Mouse (Mus musculus) intestine, postnatal 0 days (tissue): Measurements from ENCODE around the gene Tmem119. TPM values are rescaled to one million over a fixed set of nuclear protein-coding genes. Genes with fewer than 3 reads are reported as not detected.
A peak's percentile ranks its signal among the peaks of the same experiment; 100 is the strongest.

ENCODE experiments used
- ATAC-seq: fragments of 200-750 bp; cut with Nextera tagmentation; 2 replicates; pipeline ENCODE4 v1.8.0; 2017; ENCODE audit warnings: mild to moderate bottlenecking, moderate TSS enrichment, moderate library complexity
- H3K27ac ChIP-seq: fragments of 300-500 bp; sonication (generic); 2 replicates; pipeline ENCODE4 v1.5.1; 2014; ENCODE audit warnings: mild to moderate bottlenecking, low read depth, low read length, moderate library complexity
- H3K27me3 ChIP-seq: fragments of 300-500 bp; sonication (generic); replicated peaks from 2 replicates; pipeline ENCODE4 v1.6.1; 2014; ENCODE audit warnings: low read length, mixed read lengths; ENCODE audit not compliant: control insufficient read depth, insufficient read depth
- H3K36me3 ChIP-seq: fragments of 300-500 bp; sonication (generic); 2 replicates; pipeline ENCODE4 v1.6.1; 2014; ENCODE audit warnings: mild to moderate bottlenecking, moderate library complexity; ENCODE audit not compliant: control insufficient read depth, insufficient read depth
- H3K4me1 ChIP-seq: fragments of 300-500 bp; sonication (generic); replicated peaks from 2 replicates; pipeline ENCODE4 v1.6.1; 2014; ENCODE audit warnings: antibody characterized with exemption, low read length, mixed read lengths; ENCODE audit not compliant: control insufficient read depth, insufficient read depth
- H3K4me2 ChIP-seq: fragments of 300-500 bp; sonication (generic); replicated peaks from 2 replicates; pipeline ENCODE4 v1.6.1; 2014; ENCODE audit warnings: low read depth, mild to moderate bottlenecking, moderate library complexity
- H3K4me3 ChIP-seq: fragments of 300-500 bp; sonication (generic); 2 replicates; pipeline ENCODE4 v1.5.1; 2014; ENCODE audit warnings: low read depth, low read length
- H3K9ac ChIP-seq: fragments of 300-500 bp; sonication (generic); 2 replicates; pipeline ENCODE4 v1.6.1; 2014; ENCODE audit warnings: mild to moderate bottlenecking, low read depth, low read length
- H3K9me3 ChIP-seq: fragments of 300-500 bp; sonication (generic); 2 replicates; pipeline ENCODE4 v1.6.1; 2016; ENCODE audit warnings: mixed run types; ENCODE audit not compliant: control insufficient read depth
- CTCF ChIP-seq: sonication (generic); IDR thresholded peaks from 2 replicates; pipeline ENCODE4 v1.5.1; 2016; ENCODE audit warnings: low read depth, mild to moderate bottlenecking, control low read depth, antibody characterized with exemption, moderate library complexity
- WGBS: fragments of 180-500 bp; shearing (Covaris S2); extraction: QIAGEN DNeasy Blood & Tissue Kit; methylation state at CpG from one replicate; pipeline ENCODE4 v1.1.7; 2014; 5-methylcytosine and 5-hydroxymethylcytosine counted together
- polyA plus RNA-seq: library from polyadenylated mRNA; unstranded; fragments of >200 nt; fragmentation: Nextera tagmentation; extraction: Ambion mirVana; gene quantifications from 2 replicates; pipeline ENCODE4 v1.2.1, GENCODE M21; 2015

The Tmem119 gene
- polyA plus RNA-seq, 1 experiment from 2014 or later, result 23.0 TPM

GRCm38 (mm10) chr5:113775585-113775984, 24.7 kb downstream of the Tmem119 start:
- H3K9ac ChIP-seq, result no peak overlapping the region
- H3K36me3 ChIP-seq, result peaks cover 29% of the 10 kb centered on the region
- no peak overlapping the region for H3K27ac ChIP-seq
- no peaks in the 10 kb centered on the region for H3K9me3 ChIP-seq
- H3K4me3 ChIP-seq, result no peak overlapping the region
- H3K4me1 ChIP-seq, result no peaks in the 10 kb centered on the region
- TF ChIP-seq CTCF, result no peak
- no peak overlapping the region for H3K4me2 ChIP-seq
- ATAC-seq, result no peak
- no peaks in the 10 kb centered on the region for H3K27me3 ChIP-seq
- WGBS, result 92% methylated on average over 10 of the region's 10 CpGs

GRCm38 (mm10) chr5:113773664-113774063, 26.7 kb downstream of the Tmem119 start:
- Histone ChIP-seq H3K27ac (no peak overlapping the region), H3K36me3 (peaks cover 31% of the 10 kb centered on the region), H3K27me3 (no peaks in the 10 kb centered on the region), H3K4me3 (peak overlapping the region; percentile 99), H3K4me2 (peak overlapping the region; percentile 92), H3K9me3 (no peaks in the 10 kb centered on the region), H3K9ac (no peak overlapping the region), H3K4me1 (0 out of 2 replicates have a peak, but pooled peaks cover 4% of the 10 kb centered on the region)
- peak; percentile 98 for TF ChIP-seq CTCF
- WGBS, result 1% methylated on average over 7 of the region's 7 CpGs
- ATAC-seq, result peak; percentile 13; the same call in 1 of the 2 replicates

- peaks cover 34% of the 10 kb centered on the region for H3K36me3 ChIP-seq
- ATAC-seq, result peak; percentile 27
- peak overlapping the region; percentile 56 for H3K9ac ChIP-seq
- WGBS, result under 1% methylated on average over 33 of the region's 38 CpGs
- peak overlapping the region; percentile 94; the same call in 1 of the 2 replicates for H3K27ac ChIP-seq
- no peaks in the 10 kb centered on the region for H3K27me3 ChIP-seq
- H3K4me2 ChIP-seq, result peak overlapping the region; percentile 92
- peak overlapping the region; percentile 99 for H3K4me3 ChIP-seq
- H3K4me1 ChIP-seq, result 0 out of 2 replicates have a peak, but pooled peaks cover 4% of the 10 kb centered on the region
- no peaks in the 10 kb centered on the region for H3K9me3 ChIP-seq
- no peak for TF ChIP-seq CTCF
Measured at GRCm38 (mm10) chr5:113772905-113773519, 27.3 kb downstream of the Tmem119 start.

GRCm38 (mm10) chr5:113772450-113772895, 27.8 kb downstream of the Tmem119 start, which contains the start of the genes Sart3 and Iscu:
TSS of gene Sart3 (minus strand) at chr5:113772510.
TSS of gene Iscu (plus strand) at chr5:113772748.
- H3K4me3 ChIP-seq, result peak within 1 kb of the TSS; percentile 99
- peak within 1 kb of the TSS; percentile 92 for H3K4me2 ChIP-seq
- H3K9me3 ChIP-seq, result no peaks in the 10 kb centered on the region
- H3K27me3 ChIP-seq, result no peaks in the 10 kb centered on the region
- no peak for TF ChIP-seq CTCF
- under 1% methylated on average over 49 of the region's 49 CpGs for WGBS
- H3K36me3 ChIP-seq, result peaks cover 40% of the 10 kb centered on the region
- peak within 1 kb of the TSS; percentile 94 for H3K27ac ChIP-seq
- peak; percentile 85 for ATAC-seq
- 0 out of 2 replicates have a peak, but pooled peaks cover 4% of the 10 kb centered on the region for H3K4me1 ChIP-seq
- peak within 1 kb of the TSS; percentile 90 for H3K9ac ChIP-seq

GRCm38 (mm10) chr5:113771213-113772162, 28.8 kb downstream of the Tmem119 start:
- no peaks in the 10 kb centered on the region for H3K9me3 ChIP-seq
- peak overlapping the region; percentile 90 for H3K9ac ChIP-seq
- H3K36me3 ChIP-seq, result peaks cover 38% of the 10 kb centered on the region
- peak overlapping the region; percentile 94 for H3K27ac ChIP-seq
- 0 out of 2 replicates have a peak, but pooled peaks cover 4% of the 10 kb centered on the region for H3K4me1 ChIP-seq
- peak overlapping the region; percentile 99 for H3K4me3 ChIP-seq
- no peak for TF ChIP-seq CTCF
- under 1% methylated on average over 96 of the region's 97 CpGs for WGBS
- ATAC-seq, result peak; percentile 77
- no peaks in the 10 kb centered on the region for H3K27me3 ChIP-seq
- H3K4me2 ChIP-seq, result peak overlapping the region; percentile 92

- no peak for TF ChIP-seq CTCF
- H3K9me3 ChIP-seq, result no peaks in the 10 kb centered on the region
- H3K36me3 ChIP-seq, result peaks cover 26% of the 10 kb centered on the region; the same call in 1 of the 2 replicates
- ATAC-seq, result no peak
- H3K27ac ChIP-seq, result no peak overlapping the region
- 0 out of 2 replicates have a peak, but pooled peaks cover 4% of the 10 kb centered on the region for H3K4me1 ChIP-seq
- H3K4me2 ChIP-seq, result no peak overlapping the region
- no peak overlapping the region for H3K9ac ChIP-seq
- H3K4me3 ChIP-seq, result no peak overlapping the region
- no peaks in the 10 kb centered on the region for H3K27me3 ChIP-seq
- WGBS, result 89% methylated on average over 8 of the region's 8 CpGs
Measured at GRCm38 (mm10) chr5:113768806-113769205, 31.5 kb downstream of the Tmem119 start.
